Mouse (Mus musculus) kidney, embryonic 15.5 days (tissue): ENCODE measurements around the gene Kntc1. TPM values are rescaled to one million over a fixed set of nuclear protein-coding genes. Genes with fewer than 3 reads are reported as not detected.

Experiments
- ATAC-seq: fragments of 200-750 bp; cut with Nextera tagmentation; replicated peaks from 2 replicates; pipeline ENCODE4 v1.8.0; 2017; ENCODE audit warnings: moderate TSS enrichment; ENCODE audit not compliant: low FRiP score
- H3K27ac ChIP-seq: fragments of 300-500 bp; sonication (generic); 2 replicates; pipeline ENCODE4 v1.5.1; 2015; ENCODE audit warnings: mild to moderate bottlenecking, inconsistent platforms
- H3K27me3 ChIP-seq: fragments of 300-500 bp; sonication (generic); 2 replicates; pipeline ENCODE4 v1.6.1; 2015; ENCODE audit warnings: inconsistent platforms
- H3K36me3 ChIP-seq: fragments of 300-500 bp; sonication (generic); 2 replicates; pipeline ENCODE4 v1.6.1; 2015; ENCODE audit warnings: inconsistent platforms
- H3K4me1 ChIP-seq: fragments of 300-500 bp; sonication (generic); 2 replicates; pipeline ENCODE4 v1.6.1; 2015; ENCODE audit warnings: inconsistent platforms
- H3K4me2 ChIP-seq: fragments of 300-500 bp; sonication (generic); 2 replicates; pipeline ENCODE4 v1.6.1; 2015; ENCODE audit warnings: moderate library complexity, mild to moderate bottlenecking, inconsistent platforms
- H3K4me3 ChIP-seq: fragments of 300-500 bp; sonication (generic); replicated peaks from 2 replicates; pipeline ENCODE4 v1.5.1; 2015; ENCODE audit warnings: mild to moderate bottlenecking, inconsistent platforms
- H3K9ac ChIP-seq: fragments of 300-500 bp; sonication (generic); 2 replicates; pipeline ENCODE4 v1.6.1; 2015; ENCODE audit warnings: mild to moderate bottlenecking, inconsistent platforms
- H3K9me3 ChIP-seq: fragments of 300-500 bp; sonication (generic); replicated peaks from 2 replicates; pipeline ENCODE4 v1.6.1; 2016; ENCODE audit warnings: inconsistent platforms
- WGBS: fragments of 180-500 bp; shearing (Covaris S2); methylation state at CpG from one replicate; pipeline ENCODE4 v1.1.7; 2015; ENCODE audit warnings: mixed read lengths; 5-methylcytosine and 5-hydroxymethylcytosine counted together
- polyA plus RNA-seq: library from polyadenylated mRNA; unstranded; fragments of >200 nt; fragmentation: Nextera tagmentation; extraction: Ambion mirVana; gene quantifications from 2 replicates; pipeline ENCODE4 v1.2.1, GENCODE M21; 2015

Gene Kntc1
- polyA plus RNA-seq, 1 experiment from 2014 or later: 33.0 TPM

DNA sequence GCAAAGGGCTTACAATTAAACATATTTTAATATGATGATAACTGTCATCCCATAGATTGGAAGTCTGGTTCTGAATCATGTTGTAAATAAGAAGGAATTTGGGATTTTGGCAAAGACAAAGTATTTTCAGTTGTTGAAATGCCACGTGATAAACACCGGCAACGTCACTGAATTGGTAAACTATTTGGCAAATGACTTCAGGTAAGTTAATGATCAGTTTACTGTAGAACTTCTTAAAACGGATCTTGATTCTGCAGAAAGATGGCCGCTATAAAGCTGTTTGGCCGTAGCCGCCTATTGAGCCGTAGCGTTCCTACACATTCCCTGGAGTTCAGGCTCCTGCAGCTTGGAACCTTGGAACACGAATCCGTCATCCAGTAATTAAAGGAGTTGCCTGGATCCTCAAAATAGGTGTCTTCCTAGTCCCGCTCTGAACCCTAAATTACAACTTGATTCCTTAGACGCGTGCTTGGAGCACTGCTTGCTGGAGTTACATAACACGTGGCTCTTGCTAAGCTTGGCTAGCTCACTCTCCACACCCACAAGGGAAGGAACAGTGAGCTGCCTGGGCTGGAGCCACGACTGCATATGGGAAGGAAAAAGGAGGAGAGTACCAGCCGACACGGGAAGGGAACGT lies 69.5 kb downstream of the Kntc1 start:
- H3K4me1 ChIP-seq: peaks cover 23% of the 10 kb centered on the region
- no peak overlapping the region for H3K9ac ChIP-seq
- no peak overlapping the region for H3K4me3 ChIP-seq
- H3K4me2 ChIP-seq: peak overlapping the region; percentile 18; the same call in 1 of the 2 replicates
- no peaks in the 10 kb centered on the region for H3K27me3 ChIP-seq
- 72% methylated on average over 19 of the region's 19 CpGs for WGBS
- no peaks in the 10 kb centered on the region for H3K9me3 ChIP-seq
- ATAC-seq: peak; percentile 38
- peak overlapping the region; percentile 42 for H3K27ac ChIP-seq
- H3K36me3 ChIP-seq: peaks cover 61% of the 10 kb centered on the region

DNA sequence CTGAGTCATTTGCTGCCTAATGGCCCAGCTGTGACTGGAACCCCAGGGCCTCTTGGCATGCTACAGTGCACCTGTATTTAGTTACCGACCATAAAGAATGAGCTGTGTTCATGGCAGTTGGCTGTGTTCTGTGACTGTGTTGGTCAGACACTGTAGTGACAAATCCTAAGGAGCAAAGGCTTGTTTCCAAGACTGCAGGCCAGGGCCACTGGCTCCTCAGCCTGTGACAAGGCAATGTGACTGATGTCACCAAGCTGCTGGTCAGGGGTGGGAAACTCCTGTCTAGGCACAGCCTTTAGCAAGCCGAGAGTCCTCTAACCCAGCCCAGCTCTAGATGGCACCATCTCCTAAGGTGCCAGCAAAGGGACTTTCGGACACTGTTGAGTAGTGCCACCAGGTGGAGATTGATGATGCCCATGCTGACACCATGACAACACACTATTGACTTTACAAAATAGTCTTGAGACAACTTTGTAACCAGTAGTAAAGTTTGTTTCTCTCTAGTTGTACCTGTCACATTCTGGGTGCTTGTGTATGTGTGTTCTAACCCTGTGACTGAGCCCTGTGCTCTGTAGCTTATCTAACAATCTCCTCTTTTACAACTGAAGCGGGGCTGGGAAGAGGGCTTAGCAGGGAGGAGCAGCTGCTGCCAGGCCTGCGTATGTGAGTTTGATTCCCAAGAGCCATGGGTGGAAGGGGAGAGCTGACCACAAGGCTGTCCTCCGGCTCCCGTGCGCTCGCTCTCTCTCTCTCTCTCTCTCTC lies 71.2 kb downstream of the Kntc1 start:
- whole genome bisulfite sequencing: 45% methylated on average over 9 of the region's 9 CpGs
- no peaks in the 10 kb centered on the region for H3K27me3 ChIP-seq
- no peak overlapping the region for H3K4me3 ChIP-seq
- peaks cover 23% of the 10 kb centered on the region for H3K4me1 ChIP-seq
- no peaks in the 10 kb centered on the region for H3K9me3 ChIP-seq
- H3K4me2 ChIP-seq: no peak overlapping the region
- peak; percentile 88 for ATAC-seq
- H3K9ac ChIP-seq: no peak overlapping the region
- H3K36me3 ChIP-seq: peaks cover 49% of the 10 kb centered on the region
- H3K27ac ChIP-seq: peak overlapping the region; percentile 72

DNA sequence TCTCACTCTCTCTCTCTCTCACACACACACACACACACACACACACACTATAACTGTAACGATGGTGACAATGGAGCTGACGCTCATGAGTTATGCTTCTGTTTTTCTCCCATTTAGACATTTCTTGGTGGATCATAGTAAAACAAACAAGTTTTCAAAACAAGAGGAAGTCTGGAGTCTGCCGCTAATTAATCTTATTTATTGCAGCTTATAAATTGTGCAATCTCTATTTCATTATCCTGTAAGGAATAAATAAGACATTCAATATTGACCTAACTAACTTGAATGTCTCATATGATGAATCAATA lies 71.7 kb downstream of the Kntc1 start:
- H3K27ac ChIP-seq: peak overlapping the region; percentile 72

DNA sequence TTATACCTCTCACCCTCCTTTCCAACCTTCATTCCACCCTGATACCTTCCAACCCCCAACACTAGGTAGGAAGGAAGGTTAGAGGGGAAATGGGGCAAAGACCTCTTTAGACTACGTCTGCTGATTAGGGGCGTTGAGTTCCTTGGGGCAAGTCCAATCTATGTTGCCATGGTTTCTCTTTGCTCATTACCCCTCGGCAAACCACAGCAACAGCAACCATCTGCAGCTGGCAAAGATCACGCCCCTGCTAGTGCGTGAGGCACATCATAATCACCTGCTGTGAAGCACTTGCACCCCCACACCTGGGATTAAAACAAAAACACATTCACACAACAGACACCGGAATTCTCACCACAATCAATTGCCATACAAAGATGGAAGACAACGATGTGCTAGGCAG lies 73.2 kb downstream of the Kntc1 start:
- Histone ChIP-seq H3K4me1 (peaks cover 23% of the 10 kb centered on the region), H3K9me3 (no peaks in the 10 kb centered on the region), H3K4me3 (no peak overlapping the region), H3K27me3 (no peaks in the 10 kb centered on the region), H3K9ac (no peak overlapping the region), H3K27ac (no peak overlapping the region), H3K4me2 (no peak overlapping the region), H3K36me3 (peaks cover 31% of the 10 kb centered on the region)
- ATAC-seq: no peak
- 75% methylated on average over 7 of the region's 7 CpGs for WGBS

More for the DNA sequence above, 71.7 kb downstream of the Kntc1 start:
- no peaks in the 10 kb centered on the region for H3K9me3 ChIP-seq
- no peak overlapping the region for H3K4me2 ChIP-seq
- H3K9ac ChIP-seq: no peak overlapping the region
- 37% methylated on average over 3 of the region's 3 CpGs for WGBS
- ATAC-seq: no peak
- H3K4me1 ChIP-seq: peaks cover 23% of the 10 kb centered on the region
- H3K36me3 ChIP-seq: peaks cover 44% of the 10 kb centered on the region
- H3K4me3 ChIP-seq: no peak overlapping the region
- no peaks in the 10 kb centered on the region for H3K27me3 ChIP-seq

DNA sequence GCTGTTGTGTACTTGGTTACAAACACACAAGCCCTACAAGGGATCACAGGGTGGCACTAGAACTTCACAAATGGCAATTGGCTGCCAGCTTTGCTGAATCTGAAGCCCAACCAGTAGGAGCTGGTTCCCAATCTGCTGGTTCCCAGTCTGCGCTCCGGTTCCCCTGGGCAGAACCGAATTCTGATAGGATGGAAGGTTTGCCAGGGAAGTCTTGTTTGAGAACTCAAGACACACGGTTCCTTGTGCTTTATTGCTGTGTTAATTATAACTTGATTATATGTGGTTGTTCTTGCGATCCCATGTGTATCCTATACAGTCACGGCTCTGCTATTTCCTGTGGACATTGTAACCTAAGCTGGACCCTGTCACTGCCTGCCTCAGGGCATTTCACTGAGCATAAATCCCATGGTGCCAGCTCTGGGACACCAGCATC lies 78.2 kb downstream of the Kntc1 start:
- Histone ChIP-seq H3K4me2 (peak overlapping the region; percentile 29), H3K4me1 (peaks cover 2% of the 10 kb centered on the region; the same call in 1 of the 2 replicates), H3K36me3 (no peaks in the 10 kb centered on the region), H3K9ac (no peak overlapping the region), H3K27me3 (no peaks in the 10 kb centered on the region), H3K27ac (peak overlapping the region; percentile 59), H3K9me3 (no peaks in the 10 kb centered on the region), H3K4me3 (0 out of 2 replicates have a peak overlapping the region, but pooled peaks have one; percentile 5)
- ATAC-seq: peak; percentile 93
- WGBS: 25% methylated on average over 6 of the region's 6 CpGs

DNA sequence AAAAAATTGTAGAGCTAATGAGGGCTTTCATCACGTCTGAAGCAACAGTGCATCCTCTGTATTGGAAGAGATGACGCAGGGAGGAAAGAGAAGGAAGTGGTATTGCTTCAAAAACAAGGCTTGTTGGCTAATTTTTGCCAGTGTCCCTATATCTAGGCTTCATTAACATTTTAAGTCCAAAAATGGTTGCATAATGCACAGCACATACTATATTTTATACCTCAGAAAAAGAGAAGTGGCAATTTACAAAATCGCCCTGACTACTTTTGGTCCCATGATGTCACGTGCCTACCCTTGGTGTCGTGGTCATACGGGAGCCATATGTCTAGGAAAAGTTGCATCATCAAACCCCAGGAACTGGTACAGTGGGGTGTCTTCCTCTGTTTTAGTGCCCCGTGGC lies 82.8 kb downstream of the Kntc1 start:
- Histone ChIP-seq H3K27ac (no peak overlapping the region), H3K36me3 (no peaks in the 10 kb centered on the region), H3K9me3 (no peaks in the 10 kb centered on the region), H3K4me2 (no peak overlapping the region), H3K9ac (no peak overlapping the region), H3K4me1 (peaks cover 6% of the 10 kb centered on the region; the same call in 1 of the 2 replicates), H3K4me3 (no peak overlapping the region), H3K27me3 (no peaks in the 10 kb centered on the region)
- WGBS: 90% methylated on average over 7 of the region's 7 CpGs
- ATAC-seq: no peak

DNA sequence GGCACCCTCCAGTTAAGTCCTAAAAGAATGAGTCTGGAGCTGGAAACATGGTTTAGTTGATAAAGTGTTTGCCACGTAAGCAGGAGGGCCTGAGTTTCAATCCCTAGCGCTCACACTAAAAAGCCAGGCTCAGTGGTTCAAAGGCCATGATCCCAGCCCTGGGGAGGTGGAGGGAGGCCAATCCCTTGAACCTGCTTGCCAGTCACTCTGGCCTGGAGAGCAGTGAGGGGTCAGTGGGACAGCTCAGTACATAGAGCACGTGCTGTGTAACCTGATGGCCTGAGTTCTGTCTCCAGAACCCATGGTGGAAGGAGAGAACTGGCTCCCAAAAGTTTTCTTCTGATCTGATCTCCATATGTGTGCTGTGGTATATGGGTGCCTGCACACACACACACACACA lies 85.3 kb downstream of the Kntc1 start:
- H3K9ac ChIP-seq: no peak overlapping the region
- no peaks in the 10 kb centered on the region for H3K27me3 ChIP-seq
- H3K4me2 ChIP-seq: no peak overlapping the region
- H3K27ac ChIP-seq: no peak overlapping the region
- 79% methylated on average over 3 of the region's 3 CpGs for WGBS
- no peaks in the 10 kb centered on the region for H3K9me3 ChIP-seq
- H3K36me3 ChIP-seq: no peaks in the 10 kb centered on the region
- peaks cover 13% of the 10 kb centered on the region for H3K4me1 ChIP-seq
- no peak for ATAC-seq
- no peak overlapping the region for H3K4me3 ChIP-seq

DNA sequence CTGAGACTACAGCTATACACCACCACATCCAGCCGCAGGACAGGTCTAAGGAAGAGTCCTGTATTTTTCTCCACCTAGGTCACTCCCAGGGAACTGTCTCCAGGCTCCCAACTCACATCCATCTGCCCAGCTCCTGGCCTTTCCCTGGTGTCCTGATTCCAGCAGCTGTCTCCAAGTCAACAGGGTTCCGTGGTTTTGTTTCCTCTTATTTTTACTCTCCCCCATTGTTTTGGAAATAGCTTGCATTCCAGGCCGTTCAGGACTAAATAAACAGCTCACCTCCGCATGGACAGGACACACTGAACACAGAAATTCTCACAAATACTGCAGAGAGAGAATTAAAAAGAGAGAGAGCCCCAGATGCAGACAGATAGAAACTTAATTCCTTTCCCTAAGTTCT lies 87.9 kb downstream of the Kntc1 start:
- Histone ChIP-seq H3K4me2 (no peak overlapping the region), H3K4me3 (no peak overlapping the region), H3K9ac (no peak overlapping the region), H3K27ac (0 out of 2 replicates have a peak overlapping the region, but pooled peaks have one; percentile 35), H3K9me3 (no peaks in the 10 kb centered on the region), H3K27me3 (no peaks in the 10 kb centered on the region), H3K36me3 (no peaks in the 10 kb centered on the region), H3K4me1 (peaks cover 18% of the 10 kb centered on the region)
- 43% methylated on average over 4 of the region's 4 CpGs for WGBS
- no peak for ATAC-seq

DNA sequence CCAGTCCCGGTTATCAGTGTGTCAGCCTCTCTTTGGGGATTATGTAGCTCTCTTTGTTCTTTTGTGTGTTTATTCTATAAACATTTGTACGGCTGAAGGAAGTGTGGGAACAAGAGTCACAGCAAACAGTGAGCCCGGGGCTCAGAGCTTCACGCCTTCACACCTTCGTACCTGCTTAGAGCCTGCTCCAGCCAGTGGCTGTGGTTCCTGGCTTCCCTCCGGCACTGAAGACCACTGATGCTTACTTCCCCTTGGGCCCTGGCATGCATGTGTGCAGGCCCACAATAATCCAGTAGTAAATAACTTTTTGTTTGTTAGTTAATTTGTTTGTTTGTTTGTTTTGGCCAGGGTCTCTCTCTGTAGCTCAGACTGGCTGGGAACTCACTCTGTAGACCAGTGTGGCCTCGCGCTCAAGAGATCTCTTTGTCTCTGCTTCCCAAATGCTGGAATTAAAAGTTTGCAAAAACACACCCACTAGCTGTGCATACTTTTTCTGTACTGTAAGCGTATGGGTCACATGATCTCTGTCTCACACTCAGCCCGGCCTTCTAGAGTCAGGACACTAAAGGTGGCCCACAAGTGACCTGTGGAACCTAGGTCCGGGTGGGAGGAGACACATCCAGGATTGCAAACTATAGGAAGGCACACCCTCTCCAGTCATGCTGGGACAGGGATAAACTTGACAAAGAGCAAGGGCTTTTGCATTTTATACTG lies 92.9 kb downstream of the Kntc1 start:
- Histone ChIP-seq H3K36me3 (no peaks in the 10 kb centered on the region), H3K9ac (no peak overlapping the region), H3K27me3 (no peaks in the 10 kb centered on the region), H3K4me1 (peaks cover 27% of the 10 kb centered on the region), H3K9me3 (no peaks in the 10 kb centered on the region), H3K27ac (no peak overlapping the region), H3K4me2 (no peak overlapping the region), H3K4me3 (no peak overlapping the region)
- 47% methylated on average over 11 of the region's 11 CpGs for WGBS
- no peak for ATAC-seq

DNA sequence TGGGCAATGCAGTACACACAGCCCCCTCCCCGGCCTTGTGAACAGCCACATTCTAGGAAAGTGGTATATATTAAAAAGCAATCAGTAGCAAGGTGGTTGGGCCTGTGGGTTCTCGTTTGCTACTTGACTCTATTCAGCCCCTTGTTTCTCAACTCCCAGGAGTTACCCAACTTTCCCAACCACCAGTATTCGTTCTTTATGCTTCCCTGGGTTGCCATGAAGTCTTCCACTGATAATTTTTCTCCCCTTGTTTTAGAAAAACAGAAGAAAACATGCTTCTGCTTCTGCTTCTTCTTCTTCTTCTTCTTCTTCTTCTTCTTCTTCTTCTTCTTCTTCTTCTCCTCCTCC lies 93.4 kb downstream of the Kntc1 start:
- H3K4me3 ChIP-seq: no peak overlapping the region
- no peaks in the 10 kb centered on the region for H3K27me3 ChIP-seq
- peaks cover 23% of the 10 kb centered on the region for H3K4me1 ChIP-seq
- no peaks in the 10 kb centered on the region for H3K36me3 ChIP-seq
- no peak overlapping the region for H3K4me2 ChIP-seq
- ATAC-seq: no peak
- 85% methylated on average over 3 of the region's 3 CpGs for WGBS
- H3K27ac ChIP-seq: no peak overlapping the region
- H3K9ac ChIP-seq: no peak overlapping the region
- H3K9me3 ChIP-seq: no peaks in the 10 kb centered on the region

DNA sequence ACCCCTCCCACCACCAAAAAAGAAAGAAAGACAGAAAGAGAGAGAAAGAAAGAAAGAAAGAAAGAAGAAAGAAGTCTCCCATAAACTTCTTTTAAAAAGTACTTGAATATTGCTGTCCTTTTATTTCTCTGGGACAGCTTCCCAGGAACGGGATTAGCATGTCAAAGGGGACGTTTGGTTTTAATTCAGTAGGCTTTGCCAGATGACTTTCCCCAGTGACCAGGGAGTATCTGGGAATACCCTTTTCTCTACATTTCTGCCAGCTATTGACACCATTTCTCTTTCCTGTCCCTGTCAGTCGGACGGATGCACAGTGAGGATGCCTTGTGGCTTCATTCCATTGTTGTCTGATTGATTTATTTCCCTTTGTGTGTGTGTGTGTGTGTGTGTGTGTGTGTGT lies 94.3 kb downstream of the Kntc1 start:
- ATAC-seq: no peak
- no peaks in the 10 kb centered on the region for H3K36me3 ChIP-seq
- H3K4me1 ChIP-seq: peaks cover 18% of the 10 kb centered on the region
- H3K4me2 ChIP-seq: no peak overlapping the region
- no peak overlapping the region for H3K9ac ChIP-seq
- peak overlapping the region; percentile 32; the same call in 1 of the 2 replicates for H3K27ac ChIP-seq
- WGBS: 45% methylated on average over 4 of the region's 4 CpGs
- no peak overlapping the region for H3K4me3 ChIP-seq
- H3K27me3 ChIP-seq: no peaks in the 10 kb centered on the region
- H3K9me3 ChIP-seq: no peaks in the 10 kb centered on the region

DNA sequence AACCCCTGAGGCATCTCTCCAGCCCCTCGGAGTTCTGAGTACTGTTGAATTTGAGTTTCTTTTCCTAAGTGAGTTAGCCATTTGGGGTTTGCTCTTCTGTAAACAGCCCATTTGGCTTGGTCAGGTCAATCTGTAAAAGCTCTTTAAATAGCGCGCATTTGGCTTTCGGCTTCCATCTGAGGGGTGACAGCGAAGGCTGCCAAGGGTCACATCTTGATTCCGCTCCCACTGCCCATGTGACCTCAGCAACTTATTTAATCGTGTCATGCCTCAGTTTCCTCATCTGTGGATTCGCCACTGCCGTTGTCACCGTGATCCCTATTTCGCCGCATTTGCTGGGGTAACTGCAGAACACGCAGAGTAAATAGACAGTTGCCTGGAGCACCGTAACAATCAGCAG lies 94.8 kb downstream of the Kntc1 start:
- no peak for ATAC-seq

More for the DNA sequence above, 94.8 kb downstream of the Kntc1 start:
- H3K9ac ChIP-seq: no peak overlapping the region
- no peak overlapping the region for H3K4me3 ChIP-seq
- H3K27ac ChIP-seq: no peak overlapping the region; the same call in 1 of the 2 replicates
- H3K27me3 ChIP-seq: no peaks in the 10 kb centered on the region
- peak overlapping the region; percentile 20 for H3K4me2 ChIP-seq
- WGBS: 71% methylated on average over 14 of the region's 14 CpGs
- H3K36me3 ChIP-seq: no peaks in the 10 kb centered on the region
- no peaks in the 10 kb centered on the region for H3K9me3 ChIP-seq
- H3K4me1 ChIP-seq: peaks cover 18% of the 10 kb centered on the region
